Mouse (Mus musculus) heart, adult 2 months (tissue): Measurements from ENCODE around the gene Ghr. TPM values are rescaled to one million over a fixed set of nuclear protein-coding genes. Genes with fewer than 3 reads are reported as not detected.

Experiments
- DNase-seq, 2 experiments: peaks; one replicate each; pipeline ENCODE4 v3.0.0; 2021
- H3K27ac ChIP-seq: fragments of 200-600 bp; 2 replicates; pipeline ENCODE4 v1.8.1; 2022
- H3K27me3 ChIP-seq: fragments of 200-500 bp; 2 replicates; pipeline ENCODE4 v1.6.1; 2012; ENCODE audit warnings: mild to moderate bottlenecking, low read length, inconsistent platforms, mixed read lengths; ENCODE audit not compliant: control insufficient read depth, insufficient read depth
- H3K36me3 ChIP-seq: fragments of 200-500 bp; 2 replicates; pipeline ENCODE4 v1.6.1; 2012; ENCODE audit warnings: low read length, inconsistent platforms; ENCODE audit not compliant: control insufficient read depth, insufficient read depth
- H3K4me1 ChIP-seq: fragments of 200-500 bp; 2 replicates; pipeline ENCODE4 v1.6.1; 2011; ENCODE audit warnings: low read length; ENCODE audit not compliant: control insufficient read depth, insufficient read depth
- H3K4me3 ChIP-seq: fragments of 200-600 bp; 2 replicates; pipeline ENCODE4 v1.8.1; 2022
- H3K79me2 ChIP-seq: fragments of 200-500 bp; replicated peaks from 2 replicates; pipeline ENCODE4 v1.6.1; 2012; ENCODE audit warnings: mild to moderate bottlenecking, inconsistent platforms, low read length, moderate library complexity, mixed read lengths; ENCODE audit not compliant: control insufficient read depth, insufficient read depth
- H3K9ac ChIP-seq: fragments of 200-500 bp; 2 replicates; pipeline ENCODE4 v1.6.1; 2012; ENCODE audit warnings: low read depth, mild to moderate bottlenecking, control low read depth, inconsistent platforms, low read length, mixed read lengths
- CTCF ChIP-seq: fragments of 200-600 bp; IDR thresholded peaks from 2 replicates; pipeline ENCODE4 v1.8.1; 2022; ENCODE audit warnings: antibody characterized with exemption, mild to moderate bottlenecking, moderate library complexity
- EP300 ChIP-seq: fragments of 200-500 bp; IDR thresholded peaks from 2 replicates; pipeline ENCODE4 v1.6.1; 2011; ENCODE audit warnings: low read depth, low read length, control low read depth; ENCODE audit not compliant: insufficient read depth
- POLR2A ChIP-seq: fragments of 200-500 bp; IDR thresholded peaks from 2 replicates; pipeline ENCODE4 v1.6.1; 2011; ENCODE audit warnings: mild to moderate bottlenecking, low read depth, low read length, control low read depth; ENCODE audit not compliant: insufficient read depth
- WGBS: fragments of 180-500 bp; shearing (Covaris S2); methylation state at CpG from one replicate; pipeline ENCODE4 v1.1.7; 2018; 5-methylcytosine and 5-hydroxymethylcytosine counted together
- intact Hi-C: fragments of 180-260 bp; cut with DNase I; formaldehyde crosslinking; loops from one replicate; pipeline ENCODE4 v1.15.1; 2025
- polyA plus RNA-seq: library from polyadenylated mRNA; depleted of rRNA; stranded (reverse); fragments of >200 nt; gene quantifications from 2 replicates; pipeline ENCODE4 v1.2.3, GENCODE M21; 2012
- total RNA-seq, 2 experiments: library from RNA; stranded (reverse); gene quantifications; 2 replicates each; pipeline ENCODE4 v1.2.3; 2021

Gene Ghr
- total and polyA plus RNA-seq, 3 experiments = 46.1 to 161 (median 160) TPM

- TF ChIP-seq POLR2A (no peak), CTCF (peak; percentile 35; the same call in 1 of the 2 replicates), EP300 (no peak)
- no peak overlapping the region for H3K4me3 ChIP-seq
- WGBS = 73% methylated on average over 9 of the region's 9 CpGs
- peaks cover 4% of the 10 kb centered on the region for H3K4me1 ChIP-seq
- peak overlapping the region; percentile 51 for H3K27ac ChIP-seq
- H3K27me3 ChIP-seq = no peaks in the 10 kb centered on the region
- H3K9ac ChIP-seq = no peak overlapping the region
- no peaks in the 10 kb centered on the region; the same call in 1 of the 2 replicates for H3K79me2 ChIP-seq
- no peak for DNase-seq
- H3K36me3 ChIP-seq = peaks cover 21% of the 10 kb centered on the region
- intact Hi-C loops = loop anchor here (5.0 kb wide), 1 partner anchor 41 kb away; no protein-coding TSS in a partner anchor
Measured at GRCm38 (mm10) chr15:3497946-3498580, 85.2 kb downstream of the Ghr start.

- Histone ChIP-seq H3K4me1 (peaks cover 8% of the 10 kb centered on the region), H3K4me3 (no peak overlapping the region), H3K27me3 (no peaks in the 10 kb centered on the region), H3K36me3 (peaks cover 7% of the 10 kb centered on the region), H3K79me2 (no peaks in the 10 kb centered on the region), H3K9ac (no peak overlapping the region), H3K27ac (no peak overlapping the region)
- TF ChIP-seq EP300 (no peak), CTCF (no peak), POLR2A (no peak)
- intact Hi-C loops = loop anchor here (5.0 kb wide), 1 partner anchor 149 kb away; no protein-coding TSS in a partner anchor
- no peak for DNase-seq
- WGBS = 76% methylated on average over 3 of the region's 3 CpGs
Measured at GRCm38 (mm10) chr15:3490868-3491267, 92.4 kb downstream of the Ghr start.

GRCm38 (mm10) chr15:3490011-3490410 is 93.3 kb downstream of the Ghr start:
- intact Hi-C loops = loop anchor here (5.0 kb wide), 1 partner anchor 148 kb away; no protein-coding TSS in a partner anchor
- DNase-seq = no peak
- no peak overlapping the region for H3K9ac ChIP-seq
- H3K4me1 ChIP-seq = peaks cover 9% of the 10 kb centered on the region
- H3K27ac ChIP-seq = no peak overlapping the region
- H3K4me3 ChIP-seq = no peak overlapping the region
- no peaks in the 10 kb centered on the region for H3K79me2 ChIP-seq
- H3K36me3 ChIP-seq = peaks cover 12% of the 10 kb centered on the region
- 83% methylated on average over 2 of the region's 2 CpGs for WGBS
- TF ChIP-seq CTCF = no peak
- no peak for TF ChIP-seq POLR2A
- TF ChIP-seq EP300 = no peak
- no peaks in the 10 kb centered on the region for H3K27me3 ChIP-seq

GRCm38 (mm10) chr15:3489180-3489579 is 94.1 kb downstream of the Ghr start:
- no peak overlapping the region for H3K9ac ChIP-seq
- H3K4me3 ChIP-seq = no peak overlapping the region
- no peak for TF ChIP-seq POLR2A
- TF ChIP-seq CTCF = no peak
- TF ChIP-seq EP300 = no peak
- no peaks in the 10 kb centered on the region for H3K27me3 ChIP-seq
- H3K27ac ChIP-seq = no peak overlapping the region
- DNase-seq = no peak
- intact Hi-C loops = no loop called here
- H3K36me3 ChIP-seq = peaks cover 12% of the 10 kb centered on the region
- H3K79me2 ChIP-seq = no peaks in the 10 kb centered on the region
- peaks cover 9% of the 10 kb centered on the region for H3K4me1 ChIP-seq

GRCm38 (mm10) chr15:3488601-3489000 is 94.7 kb downstream of the Ghr start:
- Histone ChIP-seq H3K27ac (no peak overlapping the region), H3K4me1 (peaks cover 9% of the 10 kb centered on the region), H3K36me3 (peaks cover 13% of the 10 kb centered on the region), H3K27me3 (no peaks in the 10 kb centered on the region), H3K79me2 (no peaks in the 10 kb centered on the region), H3K4me3 (no peak overlapping the region), H3K9ac (no peak overlapping the region)
- TF ChIP-seq POLR2A (no peak), CTCF (no peak), EP300 (no peak)
- intact Hi-C loops = no loop called here
- no peak for DNase-seq
- WGBS = 92% methylated on average over 3 of the region's 3 CpGs

- peaks cover 8% of the 10 kb centered on the region for H3K4me1 ChIP-seq
- H3K4me3 ChIP-seq = no peak overlapping the region
- H3K9ac ChIP-seq = no peak overlapping the region
- intact Hi-C loops = no loop called here
- TF ChIP-seq CTCF (no peak), EP300 (no peak), POLR2A (no peak)
- H3K27ac ChIP-seq = no peak overlapping the region
- H3K27me3 ChIP-seq = no peaks in the 10 kb centered on the region
- H3K36me3 ChIP-seq = peaks cover 13% of the 10 kb centered on the region
- H3K79me2 ChIP-seq = no peaks in the 10 kb centered on the region
- WGBS = 66% methylated on average over 5 of the region's 5 CpGs
- peak; percentile 29 to 49 for DNase-seq
Measured at GRCm38 (mm10) chr15:3486691-3487090, 96.6 kb downstream of the Ghr start.
